Mouse (Mus musculus): ENCODE measurements around the gene 1110032A03Rik.

Gene 1110032A03Rik

GRCm38 (mm10) chr9:50774991-50775612, at the start of gene 1110032A03Rik, which contains the start of gene Alg9:
Gene 1110032A03Rik (minus strand): TSS chr9:50775520.
Gene Alg9 (plus strand): TSS chr9:50775019.
- peak; percentile 76 for DNase-seq (ENCODE audit: low spot score)

GRCm38 (mm10) chr9:50823779-50824453, 48.6 kb upstream of the 1110032A03Rik start:
- DNase-seq (ENCODE audit: low spot score) = no peak

GRCm38 (mm10) chr9:50822216-50822615, 46.9 kb upstream of the 1110032A03Rik start:
- DNase-seq (ENCODE audit: low spot score) = no peak

- no peak for DNase-seq (ENCODE audit: low spot score)
Measured at GRCm38 (mm10) chr9:50821651-50822050, 46.3 kb upstream of the 1110032A03Rik start.

- no peak for DNase-seq (ENCODE audit: low spot score)
Measured at GRCm38 (mm10) chr9:50819716-50820115, 44.4 kb upstream of the 1110032A03Rik start.

GRCm38 (mm10) chr9:50818050-50818449, 42.7 kb upstream of the 1110032A03Rik start:
- DNase-seq (ENCODE audit: low spot score) = no peak

DNA sequence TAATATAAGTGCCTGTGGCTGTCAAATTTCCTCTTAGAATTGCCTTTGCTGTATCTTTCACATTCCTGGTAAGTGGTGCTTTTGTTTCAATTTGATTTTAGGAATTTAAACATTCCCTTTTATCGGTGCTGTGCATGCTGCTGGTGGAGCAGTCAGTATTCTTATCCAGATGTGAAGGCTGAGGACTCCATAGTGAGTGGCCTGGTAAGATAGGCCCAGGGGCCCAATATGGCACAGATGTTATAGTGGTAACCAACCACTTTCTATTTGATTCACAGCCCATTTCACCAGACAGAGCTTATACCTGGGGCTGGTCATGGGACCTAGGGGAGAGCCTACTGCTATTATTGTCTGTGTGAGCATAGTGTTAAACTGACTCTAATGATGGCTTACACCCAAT, 41.2 kb upstream of the 1110032A03Rik start:
- no peak for DNase-seq (ENCODE audit: low spot score)

DNA sequence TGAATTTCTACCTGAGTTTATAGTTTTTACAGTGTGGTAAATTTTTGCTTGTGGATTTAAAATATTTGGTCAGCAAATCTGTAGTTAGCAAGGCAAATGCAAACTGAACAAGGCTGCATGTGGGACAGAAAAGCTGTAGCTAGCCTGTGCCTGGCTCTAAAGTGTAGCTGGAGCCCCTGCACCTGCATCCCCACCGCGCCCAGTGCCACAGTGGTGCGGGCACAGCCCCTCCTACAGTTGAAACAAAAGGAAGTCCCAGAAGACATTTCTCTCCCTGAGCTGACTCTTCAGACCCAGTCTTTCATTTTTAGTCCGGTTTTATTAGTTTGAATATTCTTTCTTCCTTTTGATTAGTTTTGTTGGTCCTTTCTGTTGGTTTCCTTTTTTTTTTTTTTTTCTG, 40.3 kb upstream of the 1110032A03Rik start:
- no peak for DNase-seq (ENCODE audit: low spot score)

DNA sequence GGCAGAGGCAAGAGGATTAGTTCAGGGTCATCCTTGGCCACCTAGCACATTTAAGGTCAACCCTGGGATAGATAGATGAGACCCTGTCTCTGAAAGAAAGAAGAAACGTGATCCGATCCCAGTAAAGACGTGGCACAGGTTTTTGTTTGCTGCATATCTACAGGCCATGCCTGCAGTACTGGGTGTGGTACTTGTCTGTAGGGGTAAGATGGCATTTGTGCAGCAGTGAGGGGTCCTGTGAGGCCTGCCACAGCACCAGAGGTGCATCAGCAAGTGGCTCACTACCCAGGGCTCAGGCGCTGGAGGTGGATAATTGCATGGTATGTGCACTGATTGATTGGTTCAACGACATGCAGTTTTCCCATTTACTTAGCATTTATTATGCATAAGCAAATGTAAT, 38.5 kb upstream of the 1110032A03Rik start:
- DNase-seq (ENCODE audit: low spot score) = no peak

GRCm38 (mm10) chr9:50811746-50812145, 36.4 kb upstream of the 1110032A03Rik start:
- no peak for DNase-seq (ENCODE audit: low spot score)

DNA sequence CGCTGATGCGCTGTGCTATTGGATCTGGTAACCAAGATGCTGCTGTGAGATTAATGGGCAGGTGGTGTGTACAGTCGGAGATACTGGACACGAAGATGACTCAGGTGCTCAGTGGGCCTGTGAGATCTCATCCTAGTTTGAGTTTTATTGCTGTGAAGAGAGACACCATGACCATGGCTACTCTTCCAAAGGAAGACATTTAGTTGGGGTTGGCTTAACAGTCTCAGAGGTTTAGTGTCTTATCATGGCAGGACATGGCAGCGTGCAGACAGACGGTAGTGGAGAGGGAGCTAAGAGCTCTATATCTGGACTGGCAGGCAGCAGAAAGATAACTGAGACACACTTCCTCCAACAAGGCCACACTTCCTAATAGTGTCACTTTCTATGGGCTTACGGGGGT, 35.9 kb upstream of the 1110032A03Rik start:
- no peak for DNase-seq (ENCODE audit: low spot score)

DNA sequence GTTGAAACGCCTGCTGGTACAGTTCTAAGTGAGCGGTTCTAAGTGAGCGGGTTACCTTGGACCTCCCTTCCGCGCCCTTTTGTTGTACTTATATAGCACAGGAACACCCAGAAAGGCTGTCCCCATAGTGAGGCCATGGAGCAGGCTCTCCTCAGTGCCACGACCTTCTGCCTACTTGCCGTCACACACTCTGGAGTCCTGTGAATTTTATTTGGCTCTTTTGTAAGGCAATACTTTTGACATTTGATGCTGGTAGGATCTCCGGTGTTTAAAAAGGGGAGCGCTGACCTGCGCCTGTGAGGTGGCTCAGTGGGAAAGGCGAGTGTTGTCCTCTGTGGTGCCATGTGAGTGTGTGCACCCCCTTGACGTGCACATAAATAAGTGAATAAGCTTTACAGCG, 33.8 kb upstream of the 1110032A03Rik start:
- DNase-seq (ENCODE audit: low spot score) = no peak

DNA sequence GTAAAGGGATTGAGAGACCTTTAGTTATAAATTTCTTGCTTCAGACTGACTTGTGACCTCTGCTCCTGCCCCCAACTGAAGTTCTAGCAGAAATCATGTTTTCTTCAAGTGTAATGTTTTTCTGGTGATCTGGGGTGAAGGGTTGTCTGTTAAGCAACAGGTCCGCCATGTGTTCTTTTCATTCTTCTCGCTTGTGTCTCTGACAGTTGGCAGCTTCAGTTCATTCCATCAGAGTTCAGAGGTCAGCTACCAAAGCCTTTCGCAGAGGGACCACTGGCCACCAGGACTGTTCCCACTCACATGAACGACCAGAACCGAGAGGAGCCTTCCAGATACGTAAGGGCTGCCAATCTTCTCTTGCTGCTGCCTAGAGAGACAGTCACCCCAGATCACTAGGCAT, 33.2 kb upstream of the 1110032A03Rik start:
- no peak for DNase-seq (ENCODE audit: low spot score)

- no peak for DNase-seq (ENCODE audit: low spot score)
Measured at GRCm38 (mm10) chr9:50803055-50803671, 27.8 kb upstream of the 1110032A03Rik start.

DNA sequence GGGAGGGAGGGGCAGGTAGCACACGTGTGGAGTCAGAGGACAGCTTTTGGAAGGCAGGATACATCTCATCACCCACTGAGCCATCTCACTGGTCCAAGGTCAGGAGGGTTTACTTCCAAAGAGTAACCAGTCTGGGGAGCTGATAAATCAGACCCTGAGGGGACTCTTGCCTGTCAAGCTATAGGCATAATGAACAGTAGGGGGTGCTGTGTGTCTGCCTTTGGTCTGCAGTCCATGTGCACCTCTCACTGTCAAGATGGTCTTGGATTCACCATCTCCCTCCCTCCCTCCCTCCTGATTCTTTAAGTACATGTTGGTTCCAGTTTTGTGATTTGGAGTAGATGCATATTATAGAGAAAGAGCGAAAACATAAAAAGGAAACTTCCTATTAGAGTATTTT, 25.7 kb upstream of the 1110032A03Rik start:
- DNase-seq (ENCODE audit: low spot score) = no peak

- no peak for DNase-seq (ENCODE audit: low spot score)
Measured at GRCm38 (mm10) chr9:50798368-50798767, 23.0 kb upstream of the 1110032A03Rik start.

GRCm38 (mm10) chr9:50797641-50798040, 22.3 kb upstream of the 1110032A03Rik start:
- DNase-seq (ENCODE audit: low spot score) = no peak

GRCm38 (mm10) chr9:50796776-50797175, 21.5 kb upstream of the 1110032A03Rik start:
- DNase-seq (ENCODE audit: low spot score) = no peak

GRCm38 (mm10) chr9:50795266-50795665, 19.9 kb upstream of the 1110032A03Rik start:
- DNase-seq (ENCODE audit: low spot score) = no peak

DNA sequence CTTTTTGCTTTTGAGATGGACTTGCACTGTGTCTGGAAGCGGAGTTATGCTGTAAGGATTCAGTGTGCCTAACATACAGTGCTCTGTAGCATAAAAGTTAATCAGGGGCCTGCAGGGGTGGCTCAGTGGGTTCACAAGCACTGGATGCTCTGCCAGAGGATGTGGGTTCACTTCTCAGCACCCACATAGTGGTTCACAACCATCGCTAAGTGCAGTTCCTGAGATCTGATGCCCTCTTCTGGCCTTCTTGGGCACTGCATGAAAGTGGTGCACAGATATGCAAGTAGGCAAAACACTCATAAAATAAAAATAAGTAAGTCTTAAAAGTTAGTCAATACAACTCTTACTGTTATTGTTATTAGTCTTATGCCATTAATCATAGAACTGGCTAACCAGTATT, 6.8 kb upstream of the 1110032A03Rik start:
- DNase-seq (ENCODE audit: low spot score) = no peak

- DNase-seq (ENCODE audit: low spot score) = no peak
Measured at GRCm38 (mm10) chr9:50776162-50776760, 941 bp upstream of the 1110032A03Rik start.

DNA sequence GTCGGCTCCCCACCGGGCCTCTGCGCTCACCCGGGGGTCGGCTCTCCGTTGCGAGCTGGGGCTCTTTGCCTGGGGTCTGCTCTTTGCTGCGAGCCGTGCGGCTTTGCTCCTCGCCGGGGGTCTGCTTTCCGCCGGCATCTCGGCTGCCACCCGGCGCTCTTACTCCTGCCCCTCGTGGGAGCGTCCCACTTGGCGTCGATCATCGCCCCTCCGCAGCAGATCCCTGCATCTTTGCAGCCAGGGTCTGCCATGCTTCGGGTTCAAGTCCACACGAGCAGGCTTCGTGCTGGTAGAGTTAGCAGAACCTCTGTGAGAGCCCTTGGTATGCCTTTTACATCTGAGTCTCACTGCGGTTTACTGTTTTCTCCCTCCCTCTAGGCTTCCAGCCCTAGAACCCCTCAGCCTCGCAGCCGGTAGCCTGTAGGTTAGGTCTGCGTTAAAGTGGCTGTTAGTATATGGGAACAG, 374 bp upstream of the 1110032A03Rik start:
- DNase-seq (ENCODE audit: low spot score) = no peak

DNA sequence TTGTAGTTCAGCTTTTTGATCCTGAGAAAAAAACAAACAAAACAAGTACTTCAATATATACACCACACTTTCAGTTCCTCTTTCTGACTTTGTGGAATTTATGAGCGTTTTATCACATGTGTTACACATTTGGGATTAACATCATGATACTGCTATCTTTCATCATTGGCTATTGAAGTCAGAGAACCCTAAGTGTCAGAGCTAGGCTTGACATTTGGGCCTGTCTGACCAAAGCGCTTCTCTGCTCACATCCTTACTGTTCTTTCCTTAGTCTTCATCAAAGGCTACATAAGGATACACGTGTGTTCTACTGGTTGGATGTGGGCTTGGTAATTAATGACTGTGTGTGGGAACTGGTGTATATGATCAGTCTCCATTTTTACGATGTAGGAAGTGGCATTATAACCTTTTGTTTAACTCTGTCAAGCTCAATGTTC, 1.3 kb downstream of the 1110032A03Rik start:
- no peak for DNase-seq (ENCODE audit: low spot score)
